Mouse (Mus musculus): ENCODE data around the gene Dlx4.

Gene Dlx4

GRCm38 (mm10) chr11:95145851-95146403 is at the start of gene Dlx4:
Dlx4 (minus strand) TSS chr11:95146263.
- DNase-seq (ENCODE audit: low read depth): peak; percentile 18

- DNase-seq (ENCODE audit: low read depth): no peak
Measured at GRCm38 (mm10) chr11:95189863-95190262, 43.8 kb upstream of the Dlx4 start.

- no peak for DNase-seq (ENCODE audit: low read depth)
Measured at GRCm38 (mm10) chr11:95186826-95187225, 40.8 kb upstream of the Dlx4 start.

GRCm38 (mm10) chr11:95185700-95186099 is 39.6 kb upstream of the Dlx4 start:
- no peak for DNase-seq (ENCODE audit: low read depth)

- DNase-seq (ENCODE audit: low read depth): no peak
Measured at GRCm38 (mm10) chr11:95184561-95184960, 38.5 kb upstream of the Dlx4 start.

GRCm38 (mm10) chr11:95179311-95179710 is 33.2 kb upstream of the Dlx4 start:
- DNase-seq (ENCODE audit: low read depth): no peak

GRCm38 (mm10) chr11:95165857-95166256 is 19.8 kb upstream of the Dlx4 start:
- no peak for DNase-seq (ENCODE audit: low read depth)

GRCm38 (mm10) chr11:95161708-95162107 is 15.6 kb upstream of the Dlx4 start:
- no peak for DNase-seq (ENCODE audit: low read depth)

GRCm38 (mm10) chr11:95160693-95161092 is 14.6 kb upstream of the Dlx4 start:
- DNase-seq (ENCODE audit: low read depth): no peak

- DNase-seq (ENCODE audit: low read depth): no peak
Measured at GRCm38 (mm10) chr11:95159763-95160371, 13.8 kb upstream of the Dlx4 start.

- no peak for DNase-seq (ENCODE audit: low read depth)
Measured at GRCm38 (mm10) chr11:95157872-95158271, 11.8 kb upstream of the Dlx4 start.

GRCm38 (mm10) chr11:95157356-95157755 is 11.3 kb upstream of the Dlx4 start:
- DNase-seq (ENCODE audit: low read depth): no peak

GRCm38 (mm10) chr11:95155511-95155910 is 9.4 kb upstream of the Dlx4 start:
- DNase-seq (ENCODE audit: low read depth): no peak

GRCm38 (mm10) chr11:95153681-95154080 is 7.6 kb upstream of the Dlx4 start:
- DNase-seq (ENCODE audit: low read depth): no peak

GRCm38 (mm10) chr11:95153116-95153515 is 7.1 kb upstream of the Dlx4 start:
- no peak for DNase-seq (ENCODE audit: low read depth)

GRCm38 (mm10) chr11:95150269-95151049 is 4.4 kb upstream of the Dlx4 start:
- DNase-seq (ENCODE audit: low read depth): no peak

- no peak for DNase-seq (ENCODE audit: low read depth)
Measured at GRCm38 (mm10) chr11:95149462-95150268, 3.6 kb upstream of the Dlx4 start.

GRCm38 (mm10) chr11:95148754-95149153 is 2.7 kb upstream of the Dlx4 start:
- no peak for DNase-seq (ENCODE audit: low read depth)

- no peak for DNase-seq (ENCODE audit: low read depth)
Measured at GRCm38 (mm10) chr11:95144946-95145483, 1.0 kb downstream of the Dlx4 start.

GRCm38 (mm10) chr11:95144091-95144945 is 1.7 kb downstream of the Dlx4 start:
- DNase-seq (ENCODE audit: low read depth): no peak

GRCm38 (mm10) chr11:95143663-95144062 is 2.4 kb downstream of the Dlx4 start:
- DNase-seq (ENCODE audit: low read depth): no peak
